Mouse (Mus musculus) forebrain, embryonic 14.5 days (tissue): ENCODE results near the gene Ttc9c. TPM values are rescaled to one million over a fixed set of nuclear protein-coding genes. Genes with fewer than 3 reads are reported as not detected.

Experiments used
- ATAC-seq: fragments of 200-750 bp; cut with Nextera tagmentation; 2 replicates; pipeline ENCODE4 v1.8.0; 2017; ENCODE audit warnings: mild to moderate bottlenecking, moderate library complexity
- DNase-seq: peaks from one replicate; pipeline ENCODE4 v3.0.0-alpha.2; 2015; ENCODE audit warnings: low spot score
- H3K27ac ChIP-seq: fragments of 300-500 bp; sonication (generic); 2 replicates; pipeline ENCODE4 v1.5.1; 2014; ENCODE audit warnings: low read depth, mild to moderate bottlenecking, control low read depth, low read length, moderate library complexity
- H3K27me3 ChIP-seq: fragments of 300-500 bp; sonication (generic); replicated peaks from 2 replicates; pipeline ENCODE4 v1.6.1; 2014; ENCODE audit warnings: low read length, control low read depth, mixed read lengths; ENCODE audit not compliant: control insufficient read depth, insufficient read depth
- H3K36me3 ChIP-seq: fragments of 300-500 bp; sonication (generic); 2 replicates; pipeline ENCODE4 v1.6.1; 2014; ENCODE audit warnings: low read length, control low read depth; ENCODE audit not compliant: control insufficient read depth, insufficient read depth
- H3K4me1 ChIP-seq: fragments of 300-500 bp; sonication (generic); 2 replicates; pipeline ENCODE4 v1.6.1; 2014; ENCODE audit warnings: antibody characterized with exemption, low read length, control low read depth; ENCODE audit not compliant: control insufficient read depth, insufficient read depth
- H3K4me2 ChIP-seq: fragments of 300-500 bp; sonication (generic); 2 replicates; pipeline ENCODE4 v1.6.1; 2014; ENCODE audit warnings: mild to moderate bottlenecking, control low read depth, low read length
- H3K4me3 ChIP-seq: fragments of 300-500 bp; sonication (generic); 2 replicates; pipeline ENCODE4 v1.5.1; 2014; ENCODE audit warnings: low read depth, low read length, control low read depth
- H3K9ac ChIP-seq: fragments of 300-500 bp; sonication (generic); 2 replicates; pipeline ENCODE4 v1.6.1; 2014; ENCODE audit warnings: mild to moderate bottlenecking, low read length, control low read depth, moderate library complexity
- H3K9me3 ChIP-seq: fragments of 300-500 bp; sonication (generic); replicated peaks from 2 replicates; pipeline ENCODE4 v1.6.1; 2016; ENCODE audit warnings: low read length, control low read depth, mixed read lengths; ENCODE audit not compliant: control insufficient read depth
- WGBS: fragments of 180-500 bp; shearing (Covaris S2); extraction: QIAGEN DNeasy Blood & Tissue Kit; methylation state at CpG from one replicate; pipeline ENCODE4 v1.1.7; 2014; 5-methylcytosine and 5-hydroxymethylcytosine counted together
- polyA plus RNA-seq: library from polyadenylated mRNA; unstranded; fragments of >200 nt; fragmentation: Nextera tagmentation; extraction: Ambion mirVana; gene quantifications from 2 replicates; pipeline ENCODE4 v1.2.1, GENCODE M21; 2014

Gene Ttc9c
- 50.7 and 65.3 TPM in 2 replicates for polyA plus RNA-seq

DNA sequence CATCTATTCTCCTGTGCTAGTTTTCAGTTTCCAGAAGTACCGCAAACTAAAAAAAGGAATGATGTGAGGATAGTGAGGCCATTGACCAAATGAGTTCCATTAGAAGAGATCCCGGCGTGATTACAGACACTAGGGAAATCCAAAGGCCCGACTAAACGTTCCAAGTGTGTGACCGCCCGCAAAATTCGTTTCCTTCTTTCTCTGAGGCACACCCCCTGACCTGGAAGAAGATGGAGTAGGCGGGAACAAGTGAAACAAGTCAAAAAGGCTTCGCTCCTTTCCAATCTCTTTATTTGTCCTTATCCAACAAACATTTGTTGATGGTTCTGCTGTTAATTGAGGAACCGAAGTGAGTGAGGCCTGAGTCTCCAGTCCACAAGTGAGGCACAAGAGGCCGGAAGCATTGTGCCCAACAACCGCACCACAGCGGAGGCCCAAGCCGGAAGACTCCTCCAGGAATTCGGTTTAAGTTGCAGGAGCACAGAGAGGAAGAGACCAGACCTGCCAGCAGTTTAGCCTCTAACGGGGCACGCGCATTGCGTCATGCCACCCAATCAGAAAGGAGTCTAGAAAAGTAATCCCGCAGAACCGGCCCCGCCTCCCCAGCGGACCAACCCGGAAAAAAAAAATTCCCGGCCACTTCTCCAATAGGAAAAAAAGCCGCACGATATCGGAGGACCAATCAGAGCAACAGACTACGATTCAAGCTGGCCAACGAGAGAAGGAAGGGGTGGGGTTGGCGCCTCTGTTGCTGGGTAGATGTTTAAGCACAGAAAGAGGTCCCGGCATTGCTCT is at the start of gene Ttc9c:
Ttc9c (minus strand) TSS at position 533 of the 795 bp plus-strand sequence.
- Histone ChIP-seq H3K4me1 (peaks cover 38% of the 10 kb centered on the region), H3K9me3 (no peaks in the 10 kb centered on the region), H3K9ac (peak within 1 kb of the TSS; percentile 95), H3K27ac (peak within 1 kb of the TSS; percentile 99), H3K4me2 (peak within 1 kb of the TSS; percentile 88), H3K27me3 (no peaks in the 10 kb centered on the region), H3K36me3 (peaks cover 30% of the 10 kb centered on the region), H3K4me3 (peak within 1 kb of the TSS; percentile 99)
- DNase-seq = peak; percentile 100
- under 1% methylated on average over 33 of the region's 33 CpGs for WGBS
- peak; percentile 95 for ATAC-seq

DNA sequence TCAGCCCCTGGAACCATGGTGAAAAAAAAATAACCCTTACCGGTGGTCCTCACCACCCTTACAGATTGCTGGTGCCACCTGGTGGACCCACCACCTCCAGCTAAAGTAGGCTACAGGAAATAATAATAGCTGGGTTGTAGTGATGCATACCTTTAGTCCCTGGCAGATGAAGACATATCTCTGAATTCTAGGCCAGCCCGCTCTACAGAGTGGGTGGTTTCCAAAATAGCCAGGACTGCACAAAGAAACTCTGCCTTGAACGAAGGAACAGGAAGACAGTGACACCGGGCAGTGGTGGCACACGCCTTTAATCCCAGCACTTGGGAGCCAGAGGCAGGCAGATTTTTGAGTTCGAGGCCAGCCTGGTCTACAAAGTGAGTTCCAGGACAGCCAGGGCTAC is 45.1 kb upstream of the Ttc9c start:
- 86% methylated on average over 6 of the region's 6 CpGs for WGBS
- no peaks in the 10 kb centered on the region for H3K27me3 ChIP-seq
- no peaks in the 10 kb centered on the region for H3K9me3 ChIP-seq
- H3K36me3 ChIP-seq = no peaks in the 10 kb centered on the region
- H3K4me3 ChIP-seq = no peak overlapping the region
- no peak overlapping the region for H3K27ac ChIP-seq
- no peak for DNase-seq
- no peak for ATAC-seq
- no peaks in the 10 kb centered on the region for H3K4me1 ChIP-seq
- no peak overlapping the region for H3K9ac ChIP-seq
- no peak overlapping the region for H3K4me2 ChIP-seq

DNA sequence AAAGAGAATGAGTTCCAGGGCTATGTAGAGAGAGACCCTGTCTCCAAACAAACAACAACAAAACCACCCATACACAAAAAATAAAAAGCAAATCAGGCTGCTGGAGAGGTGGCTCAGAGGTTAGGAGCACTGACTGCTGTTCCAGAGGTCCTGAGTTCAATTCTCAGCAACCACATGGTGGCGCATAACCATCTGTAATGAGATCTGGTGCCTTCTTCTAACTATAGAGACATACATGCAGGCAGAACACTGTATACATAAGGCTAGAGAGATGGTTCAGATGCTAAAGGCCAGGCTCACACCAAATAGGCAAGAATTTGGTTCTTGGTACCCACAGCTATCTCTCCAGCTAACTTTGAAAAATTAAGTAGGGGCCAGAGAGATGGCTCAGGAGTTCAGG is 39.9 kb upstream of the Ttc9c start:
- Histone ChIP-seq H3K27me3 (no peaks in the 10 kb centered on the region), H3K27ac (no peak overlapping the region), H3K9ac (no peak overlapping the region), H3K4me1 (no peaks in the 10 kb centered on the region), H3K4me3 (no peak overlapping the region), H3K9me3 (no peaks in the 10 kb centered on the region), H3K36me3 (no peaks in the 10 kb centered on the region), H3K4me2 (no peak overlapping the region)
- DNase-seq (peak; percentile 45), ATAC-seq (no peak)
- 8% methylated on average over 1 of the region's 1 CpGs for WGBS

DNA sequence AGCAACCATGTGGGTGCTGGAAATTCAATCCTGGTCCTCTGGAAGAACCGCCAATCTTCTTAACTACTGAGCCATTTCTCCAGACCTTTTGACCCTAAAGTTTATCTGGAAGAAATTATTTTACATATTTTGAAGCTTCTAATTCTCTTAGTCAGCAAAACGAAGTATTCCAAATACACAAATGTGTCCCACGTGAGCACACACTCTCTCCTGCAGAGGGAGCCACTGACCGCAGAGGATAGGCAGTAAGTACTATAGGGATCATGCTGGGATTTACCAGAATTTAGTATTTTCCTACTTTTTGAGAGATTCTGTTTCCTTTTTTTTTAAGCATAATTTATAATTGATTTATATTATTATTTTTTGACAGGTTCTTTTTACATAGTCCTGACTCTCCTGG is 38.6 kb upstream of the Ttc9c start:
- H3K9ac ChIP-seq = no peak overlapping the region
- DNase-seq = peak; percentile 51
- 59% methylated on average over 4 of the region's 4 CpGs for WGBS

DNA sequence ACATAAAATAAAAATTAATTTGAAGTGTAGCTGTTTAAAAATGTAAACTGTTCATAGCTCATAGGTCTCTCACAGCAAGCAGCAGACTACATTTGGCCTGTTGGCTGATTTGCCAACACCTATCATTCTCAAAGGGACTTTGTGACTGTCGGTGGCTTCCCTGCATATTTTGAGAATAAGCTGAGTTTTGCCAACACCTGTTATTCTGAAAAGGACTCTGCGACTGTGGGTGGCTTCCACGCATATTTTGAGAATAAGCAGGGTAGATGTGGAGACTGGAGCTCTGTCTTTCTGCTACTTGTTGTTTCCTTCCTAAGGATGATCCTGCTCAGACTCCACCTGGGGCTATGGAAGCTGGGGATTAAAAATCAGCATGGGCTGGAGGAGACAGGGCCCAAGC is 34.0 kb upstream of the Ttc9c start:
- no peaks in the 10 kb centered on the region for H3K27me3 ChIP-seq
- H3K4me1 ChIP-seq = no peaks in the 10 kb centered on the region
- DNase-seq = no peak
- no peaks in the 10 kb centered on the region for H3K9me3 ChIP-seq
- 88% methylated on average over 3 of the region's 3 CpGs for WGBS
- H3K27ac ChIP-seq = no peak overlapping the region
- no peak overlapping the region for H3K4me3 ChIP-seq
- peaks cover 11% of the 10 kb centered on the region for H3K36me3 ChIP-seq
- no peak overlapping the region for H3K9ac ChIP-seq
- no peak for ATAC-seq
- no peak overlapping the region for H3K4me2 ChIP-seq

More for the DNA sequence above, 38.6 kb upstream of the Ttc9c start:
- ATAC-seq = no peak
- no peaks in the 10 kb centered on the region for H3K36me3 ChIP-seq
- H3K4me2 ChIP-seq = no peak overlapping the region
- no peaks in the 10 kb centered on the region for H3K9me3 ChIP-seq
- H3K27ac ChIP-seq = no peak overlapping the region
- no peaks in the 10 kb centered on the region for H3K4me1 ChIP-seq
- H3K27me3 ChIP-seq = no peaks in the 10 kb centered on the region
- H3K4me3 ChIP-seq = no peak overlapping the region

DNA sequence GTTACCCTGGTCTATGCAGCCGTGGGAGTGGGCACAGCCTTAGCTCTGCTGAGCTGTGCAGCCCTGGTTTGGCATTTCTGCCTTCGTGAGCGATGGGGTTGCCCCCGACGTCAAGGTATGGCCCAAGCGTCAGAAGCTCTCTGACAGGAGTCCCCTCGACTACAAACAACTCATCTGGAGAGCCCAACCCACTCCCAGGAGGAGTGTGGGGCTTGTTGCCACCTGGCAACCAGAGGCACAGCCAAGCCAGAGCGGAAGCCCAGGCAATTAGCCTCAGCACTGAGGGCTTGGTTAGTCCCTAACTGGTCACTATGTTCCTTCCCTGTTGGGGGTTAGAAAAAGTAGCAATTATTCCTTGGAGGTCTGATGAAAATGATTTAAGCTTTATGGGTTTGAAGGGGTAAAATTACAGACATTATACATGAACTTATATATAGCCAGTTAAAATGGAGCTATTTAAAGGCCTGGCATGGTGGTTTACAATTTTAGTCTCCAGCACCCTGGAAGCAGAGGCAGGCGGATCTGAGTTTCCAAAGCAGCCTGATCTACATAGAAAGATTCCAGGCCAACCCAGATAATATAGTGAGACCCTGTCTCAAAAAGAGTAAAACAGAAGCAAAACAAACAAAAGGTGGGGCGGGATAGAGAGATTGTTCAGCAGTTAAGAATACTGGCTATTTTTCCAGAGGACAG is 33.2 kb upstream of the Ttc9c start:
- no peak for ATAC-seq
- H3K4me1 ChIP-seq = no peaks in the 10 kb centered on the region
- WGBS = 68% methylated on average over 10 of the region's 10 CpGs
- no peak overlapping the region for H3K9ac ChIP-seq
- no peak for DNase-seq
- no peak overlapping the region for H3K4me2 ChIP-seq
- H3K9me3 ChIP-seq = no peaks in the 10 kb centered on the region
- no peaks in the 10 kb centered on the region for H3K27me3 ChIP-seq
- H3K27ac ChIP-seq = no peak overlapping the region
- no peak overlapping the region for H3K4me3 ChIP-seq
- H3K36me3 ChIP-seq = peaks cover 17% of the 10 kb centered on the region

DNA sequence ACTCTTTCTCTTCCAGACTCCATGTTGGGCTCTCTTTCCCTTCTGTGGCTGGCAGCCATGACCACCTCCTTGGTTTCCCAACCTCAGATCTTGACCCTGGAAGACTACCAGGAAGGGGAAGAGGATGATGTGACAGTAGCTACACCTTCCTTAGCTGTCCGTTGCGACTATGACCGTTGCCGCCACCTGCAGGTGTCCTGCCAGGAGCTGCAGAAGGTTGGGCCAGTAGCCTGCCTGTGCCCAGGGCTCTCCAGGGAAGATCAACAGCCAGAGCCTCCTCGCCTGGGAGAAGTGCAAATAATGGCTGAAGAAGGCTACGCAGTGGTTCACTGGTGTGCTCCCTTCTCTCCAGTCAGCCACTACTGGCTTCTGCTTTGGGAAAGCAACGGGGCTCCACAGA is 32.5 kb upstream of the Ttc9c start:
- Histone ChIP-seq H3K9ac (no peak overlapping the region), H3K36me3 (peaks cover 24% of the 10 kb centered on the region), H3K27ac (no peak overlapping the region), H3K4me2 (no peak overlapping the region), H3K4me3 (no peak overlapping the region), H3K27me3 (no peaks in the 10 kb centered on the region), H3K4me1 (no peaks in the 10 kb centered on the region), H3K9me3 (no peaks in the 10 kb centered on the region)
- DNase-seq = no peak
- no peak for ATAC-seq
- WGBS = 58% methylated on average over 7 of the region's 7 CpGs

DNA sequence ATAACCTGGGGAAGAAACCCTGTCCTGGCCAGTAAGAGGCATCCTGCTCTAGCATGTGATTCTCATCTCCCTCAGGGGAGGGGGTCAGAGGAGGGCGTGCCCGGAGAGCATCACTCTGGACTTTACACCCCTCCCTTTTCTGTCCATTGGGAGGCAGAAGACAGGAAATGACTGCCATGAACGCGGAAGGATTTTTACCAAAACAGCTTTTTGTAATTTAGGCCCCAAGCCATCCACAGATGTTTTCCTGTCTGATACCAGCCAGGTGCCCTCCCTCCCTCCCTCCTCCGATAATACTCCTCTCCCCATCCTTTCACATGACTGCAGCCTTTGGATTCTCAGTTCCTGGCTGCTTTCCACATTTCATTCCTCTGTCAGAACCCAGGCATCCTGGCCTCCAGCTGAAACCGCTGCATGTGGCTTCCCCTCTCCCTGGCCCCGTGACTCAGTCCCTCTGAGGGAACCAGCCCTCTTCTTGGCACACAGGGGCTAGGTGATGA is 31.3 kb upstream of the Ttc9c start, which contains the start of gene Lrrn4cl:
Lrrn4cl (plus strand) TSS at position 367 of the 500 bp plus-strand sequence.
- no peak for ATAC-seq
- Histone ChIP-seq H3K9ac (0 out of 2 replicates have a peak within 1 kb of the TSS, but pooled peaks have one; percentile 17), H3K4me2 (no peak within 1 kb of the TSS), H3K27me3 (no peaks in the 10 kb centered on the region), H3K4me3 (no peak within 1 kb of the TSS), H3K27ac (no peak within 1 kb of the TSS), H3K36me3 (peaks cover 36% of the 10 kb centered on the region), H3K9me3 (no peaks in the 10 kb centered on the region), H3K4me1 (no peaks in the 10 kb centered on the region)
- 46% methylated on average over 7 of the region's 7 CpGs for WGBS
- DNase-seq = no peak

DNA sequence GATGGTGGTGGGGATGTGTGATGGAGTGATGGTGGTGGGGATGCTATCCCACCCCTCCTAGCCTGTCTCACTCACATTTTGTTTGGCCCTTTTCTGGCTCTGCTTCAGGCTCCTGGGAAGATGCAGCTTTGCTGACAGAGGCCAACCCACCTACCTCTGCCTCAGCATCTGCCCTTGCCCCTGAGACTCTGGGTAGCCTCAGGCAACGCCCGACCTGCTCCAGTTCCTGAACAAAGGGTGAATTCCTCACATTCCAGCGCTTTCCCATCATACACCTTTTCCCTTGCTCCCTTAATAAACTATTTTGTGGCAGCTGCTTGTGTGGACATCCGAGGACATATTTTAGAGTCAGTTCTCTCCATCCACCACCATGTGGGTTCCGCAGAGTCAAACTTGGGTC is 29.2 kb upstream of the Ttc9c start:
- no peak for ATAC-seq

More for the DNA sequence above, 29.2 kb upstream of the Ttc9c start:
- H3K27me3 ChIP-seq = no peaks in the 10 kb centered on the region
- no peak overlapping the region for H3K4me3 ChIP-seq
- no peak overlapping the region for H3K9ac ChIP-seq
- H3K27ac ChIP-seq = no peak overlapping the region
- 81% methylated on average over 5 of the region's 5 CpGs for WGBS
- no peaks in the 10 kb centered on the region for H3K4me1 ChIP-seq
- H3K36me3 ChIP-seq = peaks cover 52% of the 10 kb centered on the region
- no peak overlapping the region for H3K4me2 ChIP-seq
- no peaks in the 10 kb centered on the region for H3K9me3 ChIP-seq
- DNase-seq = no peak
